Mouse (Mus musculus): Measurements from ENCODE around the gene Nudt9. TPM values are rescaled to one million over a fixed set of nuclear protein-coding genes. Genes with fewer than 3 reads are reported as not detected.

The Nudt9 gene
- total RNA-seq, 2 experiments from 2014 or later: 53.2 to 54.8 TPM

Small RNA genes within 50 kb of the gene (microRNA-seq; reads per million reads assigned to microRNA genes)
- 1.1 reads per million for gene Mir5619

Other genes with a start within 250 kb of the Nudt9 start
- 10 to 100 TPM; 18.7 to 19.3 TPM for gene Klhl8, start 135.0 kb upstream of the Nudt9 start, total RNA-seq (2021)
- 10 to 100 TPM in 1 of 2 experiments, 1 to 10 TPM in 1; 6.2 to 49.6 TPM for gene Hsd17b13, start 68.9 kb upstream of the Nudt9 start, total RNA-seq (2021)
- 10 to 100 TPM; 67.7 to 72.2 TPM for gene Hsd17b11, start 24.4 kb upstream of the Nudt9 start, total RNA-seq (2021)
- gene Gm17660, start 31.3 kb downstream of the Nudt9 start, total RNA-seq (2021): not detected
- 10 to 100 TPM; 83.2 to 85.6 TPM for gene Sparcl1, start 67.4 kb downstream of the Nudt9 start, total RNA-seq (2021)
- not detected for gene Dspp, start 124.4 kb downstream of the Nudt9 start, total RNA-seq (2021)
- gene Dmp1, start 156.3 kb downstream of the Nudt9 start, total RNA-seq (2021): under 1 TPM in 1 of 2 experiments, not detected in 1; 0.11 TPM